Mouse (Mus musculus): ENCODE results near the gene Npepl1.

DNA sequence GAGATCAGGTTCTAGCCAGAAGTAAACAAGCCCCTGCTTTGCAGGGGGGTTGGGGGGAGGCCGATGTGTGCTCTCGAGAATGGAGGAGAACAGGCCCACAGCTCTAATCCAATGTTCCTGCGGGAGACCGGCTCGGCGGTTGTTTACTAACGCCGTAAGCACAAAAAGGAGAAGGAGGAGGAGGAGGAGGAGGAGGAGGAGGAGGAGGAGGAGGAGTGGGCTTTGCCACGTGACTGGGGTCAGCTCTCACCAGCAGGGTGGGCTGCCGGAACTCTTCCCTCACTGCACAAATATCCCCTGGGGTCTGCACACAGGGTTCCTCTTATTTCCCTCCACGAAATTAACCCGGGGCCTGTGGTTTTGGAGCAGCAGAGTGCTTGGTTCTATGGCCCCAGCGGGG is 35.5 kb upstream of the Npepl1 start:
- no peak for TF ChIP-seq CTCF (IDR thresholded peaks at IDR 0.05; ENCODE audit: extremely low read depth, insufficient read length, insufficient replicate concordance, low read depth, low read length)
- TF ChIP-seq POLR2A (IDR thresholded peaks at IDR 0.05; ENCODE audit: low read depth, low read length) = no peak
